Mouse (Mus musculus) 3134 (cell line): ENCODE measurements around the gene Nhsl2.

Source experiments
- DNase-seq: peaks from one replicate; pipeline ENCODE4 v3.0.0-alpha.2; 2011; ENCODE audit warnings: low spot score; ENCODE audit not compliant: insufficient read length; ENCODE audit errors: extremely low read depth

Gene Nhsl2

GRCm38 (mm10) chrX:102037506-102037905 lies 188.3 kb downstream of the Nhsl2 start:
- DNase-seq = no peak

- no peak for DNase-seq
Measured at GRCm38 (mm10) chrX:102041562-102041961, 192.4 kb downstream of the Nhsl2 start.

DNA sequence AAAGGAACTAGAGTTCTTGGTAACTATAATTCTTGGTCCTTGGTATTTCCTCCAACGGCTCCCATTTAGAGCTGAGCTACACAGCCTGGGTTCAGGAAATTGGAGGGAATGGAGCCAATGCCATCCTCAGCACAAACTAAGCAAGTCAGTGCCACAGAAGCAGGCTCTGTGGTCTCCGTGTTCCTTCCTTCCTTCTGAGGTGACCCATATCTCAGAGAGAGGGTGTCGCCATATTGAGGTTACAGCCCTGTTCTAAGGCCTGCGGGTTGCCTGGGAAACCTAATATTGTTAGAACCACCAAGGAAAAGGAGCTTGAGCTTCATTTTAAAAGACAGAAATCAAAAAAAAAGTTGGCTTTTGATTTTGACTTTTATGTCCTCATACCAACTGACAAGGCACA lies 193.2 kb downstream of the Nhsl2 start:
- no peak for DNase-seq

- DNase-seq = no peak
Measured at GRCm38 (mm10) chrX:102050552-102050951, 201.4 kb downstream of the Nhsl2 start.

DNA sequence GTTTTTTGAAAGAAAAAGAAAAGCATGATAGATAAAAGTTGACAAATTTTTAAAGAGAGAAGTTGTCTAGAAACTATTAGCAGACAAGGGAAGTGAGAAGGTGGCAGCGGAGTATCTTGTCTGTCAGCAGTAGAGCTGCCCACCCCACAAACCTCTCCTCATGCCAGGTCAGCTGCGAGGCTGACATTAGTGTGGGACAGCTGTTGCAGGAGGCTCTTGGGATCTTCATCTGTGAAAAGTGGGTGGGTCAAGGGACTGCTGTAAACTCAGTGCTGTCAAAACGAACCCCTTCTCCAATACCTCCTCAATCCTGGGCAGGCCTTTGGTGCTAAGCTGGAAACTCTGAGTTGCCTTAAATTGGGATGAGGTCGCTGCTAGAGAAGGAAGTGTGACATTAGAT lies 202.0 kb downstream of the Nhsl2 start:
- DNase-seq = no peak

DNA sequence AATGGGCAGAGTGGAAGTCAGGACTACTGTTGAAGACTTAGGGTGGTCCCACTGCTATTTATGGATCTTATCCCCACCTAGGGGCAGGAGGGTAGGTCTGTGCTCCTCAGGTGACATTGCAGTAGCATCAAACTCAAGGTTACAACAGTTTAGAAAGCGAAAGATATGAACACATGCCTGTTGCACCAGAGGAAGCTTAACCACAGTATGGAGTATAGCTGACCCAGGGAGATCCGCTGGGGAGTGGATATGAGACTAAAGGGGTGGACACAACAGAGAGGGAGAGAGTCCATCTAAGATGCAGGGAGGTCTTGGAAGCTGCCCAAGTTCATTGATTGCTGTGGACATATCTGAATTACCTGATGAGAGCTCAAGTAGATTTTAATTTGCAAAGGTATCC lies 204.2 kb downstream of the Nhsl2 start:
- DNase-seq = no peak

GRCm38 (mm10) chrX:102054009-102054408 lies 204.8 kb downstream of the Nhsl2 start:
- no peak for DNase-seq

DNA sequence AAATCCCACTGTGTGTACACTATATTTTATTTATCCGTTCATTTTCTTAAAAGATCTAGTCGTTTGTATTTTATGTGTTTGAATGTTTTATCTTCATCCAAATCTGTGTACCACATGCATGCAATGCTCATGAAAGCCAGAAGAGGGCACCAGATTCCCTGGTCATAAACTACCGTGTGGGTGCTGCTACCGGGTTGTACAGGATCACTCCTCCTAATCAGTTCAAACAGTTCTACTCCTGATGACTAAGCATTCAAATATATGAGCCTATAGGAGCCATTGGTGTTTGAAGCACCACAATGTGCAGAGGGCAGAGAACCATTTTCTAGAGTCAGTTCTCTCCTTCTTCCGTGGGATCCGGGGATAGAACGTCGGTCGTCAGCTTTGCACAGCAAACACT lies 210.3 kb downstream of the Nhsl2 start:
- no peak for DNase-seq

GRCm38 (mm10) chrX:102060243-102060642 lies 211.1 kb downstream of the Nhsl2 start:
- no peak for DNase-seq

DNA sequence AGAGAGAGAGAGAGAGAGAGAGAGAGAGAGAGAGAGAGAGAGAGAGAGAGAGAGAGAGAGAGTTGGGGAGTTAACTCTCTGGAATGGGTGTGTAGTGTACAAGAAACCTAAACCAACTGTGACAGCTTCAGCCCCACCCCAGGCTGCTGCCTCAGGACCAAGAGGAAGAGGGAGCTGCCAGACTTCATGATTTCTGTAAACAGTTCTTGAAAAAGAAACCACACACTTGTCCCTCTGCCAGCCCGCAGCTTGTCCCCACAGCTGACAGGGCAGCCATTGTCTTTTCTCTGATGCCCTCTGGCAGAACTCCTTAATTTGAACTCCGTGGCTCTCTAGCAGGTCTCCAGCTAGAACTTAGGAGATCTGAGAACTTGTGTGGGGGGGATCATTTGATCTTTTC lies 211.7 kb downstream of the Nhsl2 start:
- DNase-seq = peak; percentile 59

DNA sequence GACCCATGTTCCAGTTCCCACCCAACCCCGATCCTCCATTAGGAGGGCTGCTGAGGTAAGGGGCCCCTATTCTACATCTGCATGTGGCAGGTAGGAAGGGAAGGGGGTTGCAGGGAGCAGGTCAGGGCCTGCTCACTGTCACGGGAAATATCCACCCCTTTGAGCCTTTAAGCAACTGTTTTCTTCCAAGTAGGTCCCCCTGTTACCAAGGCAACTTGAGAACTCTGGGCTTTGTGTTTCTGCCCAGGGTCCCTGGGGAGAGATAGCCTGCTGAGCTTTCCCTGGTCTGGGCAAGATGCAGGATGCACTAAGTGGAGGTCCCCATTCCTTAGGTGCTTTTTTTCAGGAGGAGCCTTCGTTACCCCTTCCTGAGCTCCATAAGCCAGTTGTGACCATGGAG lies 214.9 kb downstream of the Nhsl2 start:
- no peak for DNase-seq

DNA sequence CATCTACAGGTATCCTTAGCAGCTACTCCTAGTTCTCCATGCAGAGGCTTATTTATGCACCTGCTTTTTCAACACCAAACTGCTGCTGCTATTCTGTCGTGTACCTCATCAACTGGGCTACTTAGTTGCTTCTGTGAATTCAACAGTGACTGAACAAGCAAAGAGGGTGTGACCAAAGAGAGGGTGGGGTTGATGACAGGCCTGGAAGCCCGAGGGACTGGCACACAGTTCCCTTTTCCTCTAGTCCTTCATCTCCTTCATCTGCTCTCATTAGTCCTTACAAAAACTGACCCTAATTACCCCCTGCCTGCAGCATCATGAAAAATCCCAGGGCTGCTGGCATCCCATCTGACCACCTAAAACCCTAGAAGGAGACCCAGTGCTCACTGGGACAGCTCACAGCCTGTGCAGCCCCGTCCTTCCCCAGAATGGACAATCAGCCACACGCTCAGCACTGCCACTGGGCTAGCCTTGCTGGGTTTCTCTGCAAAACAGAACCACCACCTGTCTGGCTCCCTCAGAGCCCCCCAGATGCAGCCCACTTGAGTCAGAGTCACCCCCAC lies 216.1 kb downstream of the Nhsl2 start:
- DNase-seq = no peak

- DNase-seq = peak; percentile 18
Measured at GRCm38 (mm10) chrX:102066134-102066533, 216.9 kb downstream of the Nhsl2 start.

DNA sequence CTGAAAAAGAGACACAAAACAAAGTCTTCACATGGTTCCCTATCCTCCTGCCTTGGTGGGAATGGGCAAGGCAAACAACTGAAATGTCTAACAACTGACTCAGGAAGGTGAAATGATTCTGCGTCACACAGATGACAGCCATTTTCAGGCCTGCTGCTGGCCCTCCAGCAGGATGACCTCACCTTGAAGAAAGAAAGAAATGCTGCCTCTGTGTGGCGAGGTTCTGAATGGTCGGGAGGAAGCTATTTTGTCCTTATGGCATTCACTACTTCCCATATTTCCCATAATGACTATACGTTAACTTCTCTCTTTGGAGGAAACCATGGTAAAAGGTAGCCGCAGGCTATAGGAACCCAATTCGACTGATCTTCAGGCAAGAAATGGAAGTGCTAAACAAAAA lies 217.9 kb downstream of the Nhsl2 start:
- DNase-seq = no peak

GRCm38 (mm10) chrX:102068811-102069540 lies 219.8 kb downstream of the Nhsl2 start:
- no peak for DNase-seq

DNA sequence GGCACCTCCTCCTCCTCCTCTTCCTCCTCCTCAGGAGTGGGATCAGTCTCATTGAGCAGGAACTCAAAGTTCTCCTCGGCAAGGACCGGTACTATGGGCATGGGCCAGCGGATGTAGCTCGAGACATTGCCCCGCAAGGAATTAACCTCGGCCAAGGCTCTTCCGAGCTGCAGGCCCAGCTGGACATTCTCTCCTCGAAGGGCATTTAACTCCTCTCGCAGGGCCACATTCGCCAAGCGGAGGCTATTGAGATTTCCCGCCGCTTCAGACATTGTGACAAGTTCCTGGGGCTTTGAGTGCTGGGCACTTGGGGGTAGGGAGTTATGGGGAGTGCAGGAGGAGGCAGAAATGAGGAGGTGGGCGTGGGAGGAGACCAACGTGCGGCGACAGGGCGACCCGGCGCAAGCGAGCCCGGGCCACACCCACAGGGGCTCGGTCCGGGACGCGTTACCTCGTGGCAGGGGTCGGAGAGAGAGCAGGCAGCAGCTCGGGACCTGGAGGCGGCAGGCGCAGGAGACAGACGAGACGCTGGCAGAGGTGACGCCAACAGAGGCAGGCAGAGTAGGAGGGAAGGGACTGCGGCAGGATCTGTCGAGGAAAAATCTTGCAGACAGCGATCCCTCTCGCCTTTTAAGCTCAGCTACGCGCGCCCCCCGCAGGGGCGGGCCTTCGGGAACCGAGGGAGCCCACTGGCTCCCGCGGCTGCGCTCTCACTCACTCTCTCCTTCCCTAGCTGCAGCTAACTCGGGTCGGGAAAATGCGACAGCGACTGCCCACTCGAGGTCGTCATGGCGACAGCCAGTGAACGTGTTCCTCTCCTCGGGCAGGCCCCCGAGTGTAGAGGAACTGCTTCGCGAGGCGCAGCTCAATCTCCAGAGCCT lies 221.6 kb downstream of the Nhsl2 start, which contains the start of gene Rtl5:
Gene Rtl5, minus strand, starts transcription at position 714 of the 881 bp plus-strand sequence.
- DNase-seq = no peak

- no peak for DNase-seq
Measured at GRCm38 (mm10) chrX:102071517-102071916, 222.3 kb downstream of the Nhsl2 start.

DNA sequence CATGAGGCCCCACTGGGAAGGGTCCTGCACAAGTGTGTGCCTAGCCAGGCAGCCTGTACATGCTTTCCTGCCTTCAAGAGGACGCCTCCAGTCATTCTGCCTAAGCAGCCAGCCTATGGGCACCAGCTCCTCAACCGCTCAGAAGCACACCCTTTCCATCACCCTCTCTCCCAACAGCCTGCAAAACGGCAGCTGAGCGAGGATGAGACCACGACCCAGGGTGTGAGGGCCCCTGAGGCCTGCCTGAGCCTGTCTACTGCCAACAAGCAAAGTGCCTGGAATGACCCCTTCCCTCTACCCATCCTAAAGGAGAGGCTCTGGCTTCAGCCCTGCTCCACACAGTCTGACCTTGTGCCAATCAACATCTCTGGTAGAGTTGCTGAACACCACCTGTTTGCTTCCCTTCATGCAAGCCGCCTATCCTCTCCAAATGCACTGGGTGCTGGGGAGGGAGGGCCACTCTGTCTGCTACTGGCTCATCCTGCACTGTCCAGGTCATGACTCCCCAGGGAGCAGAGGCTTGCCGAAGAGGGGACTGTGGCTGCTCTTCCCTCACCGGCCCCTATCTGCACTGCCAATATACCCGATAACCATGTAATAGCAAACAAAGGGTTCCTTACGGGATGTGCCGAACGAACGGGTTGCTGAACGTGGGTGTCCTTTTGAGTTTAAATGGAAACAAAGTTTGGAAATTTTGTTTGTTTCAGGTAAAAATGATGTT lies 224.6 kb downstream of the Nhsl2 start:
- DNase-seq = no peak

DNA sequence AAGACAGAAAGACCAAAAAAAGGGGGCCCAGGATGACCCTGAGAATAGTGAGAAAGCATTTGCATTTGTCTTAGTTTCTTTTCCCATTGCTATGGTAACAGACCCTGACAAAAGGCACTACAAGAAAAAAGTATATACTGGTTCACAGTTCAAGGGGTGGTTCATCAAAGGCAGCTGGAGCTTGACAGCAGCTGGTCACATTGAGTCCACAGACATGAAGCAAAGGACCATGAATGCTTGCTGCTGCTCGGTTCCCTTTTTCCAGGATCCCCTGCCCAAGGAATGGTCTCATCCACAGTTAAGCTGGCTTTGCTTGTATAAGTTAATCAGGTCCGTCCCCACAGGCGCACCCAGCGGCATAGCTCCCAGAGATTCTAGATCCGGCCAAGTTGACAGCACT lies 225.2 kb downstream of the Nhsl2 start:
- no peak for DNase-seq

DNA sequence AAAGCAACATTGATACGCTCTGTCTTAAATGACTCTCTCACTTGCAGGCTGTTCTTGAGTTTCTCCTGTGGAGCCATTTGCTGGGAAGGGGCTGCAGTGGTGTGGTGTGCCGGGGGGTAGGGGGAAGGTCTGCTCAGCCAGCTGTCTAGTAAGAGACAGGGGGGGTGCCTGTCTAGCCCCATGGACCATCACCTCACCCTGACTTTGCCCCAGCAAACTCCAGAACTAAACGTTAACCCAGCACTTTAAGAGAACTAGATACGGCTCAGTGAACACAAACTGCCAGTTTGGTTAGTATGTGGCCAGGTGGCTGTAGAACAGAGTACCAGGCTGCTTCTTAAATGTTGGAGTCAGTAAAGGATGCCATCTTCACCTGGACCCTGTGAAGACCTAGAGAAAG lies 226.0 kb downstream of the Nhsl2 start:
- no peak for DNase-seq
